Mouse (Mus musculus): ENCODE results near the gene Arhgap15.

- TF ChIP-seq CTCF (IDR thresholded peaks at IDR 0.05) (no peak), POLR2A (IDR thresholded peaks at IDR 0.05; ENCODE audit: insufficient read depth, low read depth, low read length) (no peak), EP300 (IDR thresholded peaks at IDR 0.05; ENCODE audit: insufficient read depth, low read depth, low read length) (no peak)
Observed at GRCm38 (mm10) chr2:43977732-43978131, 229.1 kb downstream of the Arhgap15 start.

Data from heart, adult 2 months (tissue).